Mouse (Mus musculus) lung, adult 18-20 months (tissue): ENCODE data around the gene Socs1.

ENCODE experiments used
- DNase-seq, 2 experiments: peaks; one replicate each; pipeline ENCODE4 v3.0.0; 2022; ENCODE audit warnings: mixed read lengths in 2 of 2

The Socs1 gene

GRCm38 (mm10) chr16:10761182-10761581 is 24.2 kb downstream of the Socs1 start:
- no peak for DNase-seq

- no peak for DNase-seq
These were observed 29.2 kb downstream of the Socs1 start for GRCm38 (mm10) chr16:10756168-10756567.

- no peak for DNase-seq
These were observed 30.6 kb downstream of the Socs1 start for GRCm38 (mm10) chr16:10754521-10755296.

GRCm38 (mm10) chr16:10749824-10750223 is 35.5 kb downstream of the Socs1 start:
- no peak for DNase-seq

- DNase-seq: no peak
These were observed 36.1 kb downstream of the Socs1 start for GRCm38 (mm10) chr16:10749226-10749625.

- peak; percentile 59 to 74 for DNase-seq
These were observed 44.3 kb downstream of the Socs1 start for GRCm38 (mm10) chr16:10741082-10741481.

GRCm38 (mm10) chr16:10739854-10740398 is 45.4 kb downstream of the Socs1 start:
- DNase-seq: peak; percentile 33 to 52

GRCm38 (mm10) chr16:10738866-10739265 is 46.5 kb downstream of the Socs1 start:
- DNase-seq: no peak

GRCm38 (mm10) chr16:10737571-10737970 is 47.8 kb downstream of the Socs1 start:
- peak; percentile 37 to 64 for DNase-seq

- no peak for DNase-seq
These were observed 49.0 kb downstream of the Socs1 start for GRCm38 (mm10) chr16:10736364-10736763.

- DNase-seq: peak in 1 of 2 experiments; percentile 34
These were observed 49.6 kb downstream of the Socs1 start for GRCm38 (mm10) chr16:10735781-10736180.

GRCm38 (mm10) chr16:10732421-10732820 is 52.9 kb downstream of the Socs1 start:
- DNase-seq: no peak
